Comparison of ENCODE assay signal across 8 mouse cellular contexts in the genomic region with DNA sequence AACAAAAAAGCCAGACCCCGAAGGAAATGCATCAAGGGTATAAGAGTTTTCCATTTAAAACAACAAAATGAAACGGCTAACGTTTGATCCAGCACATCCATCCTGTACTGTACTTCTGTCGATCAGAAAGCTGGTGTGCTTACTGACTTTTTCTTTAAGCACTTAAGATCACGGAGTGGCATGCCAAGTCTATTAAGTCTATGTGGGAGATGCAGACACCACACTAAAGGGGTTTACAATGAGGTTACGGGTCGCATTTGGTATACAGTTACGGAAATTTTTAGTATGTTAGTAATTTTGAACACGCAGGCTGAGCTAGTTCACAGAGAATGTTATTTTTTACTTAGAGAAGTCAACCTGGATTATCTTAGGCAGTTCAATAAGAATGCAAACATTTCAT. TPM values are rescaled to one million over a fixed set of nuclear protein-coding genes. Genes with fewer than 3 reads are reported as not detected.
DNase-seq lines count a peak whose midpoint lies in the region; ATAC-seq and TF ChIP-seq lines count a peak whose summit lies in the region.

No protein-coding gene starts in this region.

- H3K9ac ChIP-seq in hindbrain, embryonic 16.5 days (ENCODE audit: low read depth, low read length): peak overlapping the region; percentile 79

- DNase-seq in layer of hippocampus, adult 2 months (ENCODE audit: low spot score in 2 of 2): no peak
- DNase-seq in layer of hippocampus, adult 8-10 months (ENCODE audit: low spot score in 2 of 2): no peak
- DNase-seq in brain, embryonic 14.5 days (ENCODE audit: low read depth): peak; percentile 39
- DNase-seq in naive thymus-derived CD4-positive, alpha-beta T cell, adult 2 months (ENCODE audit: low read depth): peak; percentile 60
- DNase-seq in retina, embryonic 14.5 days (ENCODE audit: low spot score): no peak
- DNase-seq in gastrocnemius, postnatal 25 days: no peak
- DNase-seq in lung, adult 2 months: no peak

- peak overlapping the region; percentile 74 for H3K4me3 ChIP-seq in layer of hippocampus, adult 2 months
- H3K4me3 ChIP-seq in hindbrain, embryonic 16.5 days (ENCODE audit: low read length): peak overlapping the region; percentile 89
- H3K4me3 ChIP-seq in lung, adult 2 months (replicated peaks; ENCODE audit: extremely low read depth, low read depth, low read length): no peak overlapping the region

- H3K9me3 ChIP-seq in hindbrain, embryonic 16.5 days (ENCODE audit: control insufficient read depth, low read length): no peaks in the 10 kb centered on the region

- ATAC-seq in hindbrain, embryonic 16.5 days: no peak

- H3K4me2 ChIP-seq in hindbrain, embryonic 16.5 days (ENCODE audit: low read length): peak overlapping the region; percentile 69

- H3K36me3 ChIP-seq in hindbrain, embryonic 16.5 days (ENCODE audit: control insufficient read depth, insufficient read depth, low read length): 0 out of 2 replicates have a peak, but pooled peaks cover 2% of the 10 kb centered on the region

- TF ChIP-seq CTCF in layer of hippocampus, adult 2 months (conservative IDR thresholded peaks at IDR 0.05): no peak
- TF ChIP-seq CTCF in brain, embryonic 14.5 days (IDR thresholded peaks at IDR 0.05; ENCODE audit: borderline replicate concordance, extremely low read depth, insufficient read depth, insufficient read length): no peak
- no peak for TF ChIP-seq CTCF in lung, adult 2 months (IDR thresholded peaks at IDR 0.05; ENCODE audit: insufficient read depth, low read length)

- 36% methylated on average over 9 of the region's 9 CpGs for WGBS in hindbrain, embryonic 16.5 days
- 13% methylated on average over 9 of the region's 9 CpGs for WGBS in lung, adult 2 months

- peak overlapping the region; percentile 95 for H3K27ac ChIP-seq in layer of hippocampus, adult 2 months
- no peak overlapping the region for H3K27ac ChIP-seq in hindbrain, embryonic 16.5 days (ENCODE audit: low read depth, low read length)

- no peaks in the 10 kb centered on the region for H3K27me3 ChIP-seq in hindbrain, embryonic 16.5 days (replicated peaks; ENCODE audit: control insufficient read depth, insufficient read depth, low read length)

- H3K4me1 ChIP-seq in hindbrain, embryonic 16.5 days (ENCODE audit: control insufficient read depth, insufficient read depth, low read depth, low read length): peaks cover 6% of the 10 kb centered on the region; the same call in 1 of the 2 replicates
- no peaks in the 10 kb centered on the region; the same call in 1 of the 2 replicates for H3K4me1 ChIP-seq in lung, adult 2 months (ENCODE audit: control insufficient read depth, insufficient read depth, low read length)

- TF ChIP-seq POLR2A in brain, embryonic 14.5 days (IDR thresholded peaks at IDR 0.05; ENCODE audit: borderline replicate concordance, extremely low read depth, insufficient read depth, insufficient read length, poor library complexity, severe bottlenecking): no peak
- no peak for TF ChIP-seq POLR2A in lung, adult 2 months (IDR thresholded peaks at IDR 0.05; ENCODE audit: borderline replicate concordance, extremely low read depth, low read depth, low read length)

RNA-seq across cellular contexts. Expression of gene Dcaf17, which starts 0.4 kb away (rescaled TPM):
- 10 to 100 TPM; 13.3 TPM for total RNA-seq in layer of hippocampus, adult 2 months (2021)
- 10 to 100 TPM; 12.0 to 16.1 (median 13.2) TPM for total RNA-seq in layer of hippocampus, adult 8-10 months (2022)
- polyA plus RNA-seq in brain, embryonic 14.5 days (2012; rRNA removed): 10.0 and 11.2 TPM in 2 replicates
- 32.0 and 33.0 TPM in 2 replicates for polyA plus RNA-seq in hindbrain, embryonic 16.5 days (2015; fragmentation: Nextera tagmentation; extraction: Ambion mirVana)
- 1 to 10 TPM; 4.5 to 5.3 TPM for total RNA-seq in gastrocnemius, postnatal 25 days (2021)
- polyA plus RNA-seq in lung, adult 2 months (2012; rRNA removed): 4.4 and 4.8 TPM in 2 replicates

RNA-seq across cellular contexts. Expression of gene Mettl8, which starts 0.7 kb away (rescaled TPM):
- 10 to 100 TPM; 15.7 to 16.6 TPM for total RNA-seq in layer of hippocampus, adult 2 months (2021)
- 10 to 100 TPM; 13.1 to 21.5 (median 15.1) TPM for total RNA-seq in layer of hippocampus, adult 8-10 months (2022)
- polyA plus RNA-seq in brain, embryonic 14.5 days (2012; rRNA removed): 11.8 and 13.2 TPM in 2 replicates
- polyA plus RNA-seq in hindbrain, embryonic 16.5 days (2015; fragmentation: Nextera tagmentation; extraction: Ambion mirVana): 10.3 and 11.1 TPM in 2 replicates
- total RNA-seq in gastrocnemius, postnatal 25 days (2021): 1 to 10 TPM; 5.8 to 6.1 TPM
- polyA plus RNA-seq in lung, adult 2 months (2012; rRNA removed): 2.9 and 6.1 TPM in 2 replicates

Comparison
In these comparisons a context has a peak if more than half of its experiments do, and no peak if none do; other contexts are left out.
1. DNase-seq: peak in brain, embryonic 14.5 days (single experiment) and naive thymus-derived CD4-positive, alpha-beta T cell, adult 2 months (single experiment); none in layer of hippocampus, adult 2 months (0 of 2), layer of hippocampus, adult 8-10 months (0 of 2), retina, embryonic 14.5 days (single experiment), gastrocnemius, postnatal 25 days (single experiment) and lung, adult 2 months (single experiment).